Mouse (Mus musculus) liver, embryonic 14.5 days (tissue): ENCODE results near the gene Phf24.

ENCODE experiments used
- CTCF ChIP-seq: IDR thresholded peaks from 2 replicates; pipeline ENCODE4 v1.5.1; 2016; ENCODE audit warnings: antibody characterized with exemption, low read depth, control low read depth
- EP300 ChIP-seq: IDR thresholded peaks from 2 replicates; pipeline ENCODE4 v1.6.1; 2016; ENCODE audit warnings: antibody characterized with exemption, low read depth

GRCm38 (mm10) chr4:42872746-42873435, 43.6 kb upstream of the Phf24 start:
- TF ChIP-seq CTCF = no peak
- TF ChIP-seq EP300 = no peak
